Mouse (Mus musculus) neural tube, embryonic 11.5 days (tissue): ENCODE data around the gene Ccdc120. TPM values are rescaled to one million over a fixed set of nuclear protein-coding genes. Genes with fewer than 3 reads are reported as not detected.

Experiments
- ATAC-seq: fragments of 200-750 bp; cut with Nextera tagmentation; 2 replicates; pipeline ENCODE4 v1.8.0; 2017; ENCODE audit warnings: moderate number of reproducible peaks, mild to moderate bottlenecking, moderate TSS enrichment, moderate library complexity; ENCODE audit not compliant: insufficient read depth, low FRiP score, low TSS enrichment
- DNase-seq: peaks from one replicate; pipeline ENCODE4 v3.0.0-alpha.2; 2015; ENCODE audit warnings: low spot score
- H3K27ac ChIP-seq: fragments of 300-500 bp; sonication (generic); 2 replicates; pipeline ENCODE4 v1.5.1; 2014; ENCODE audit warnings: low read depth, mild to moderate bottlenecking, low read length
- H3K27me3 ChIP-seq: fragments of 300-500 bp; sonication (generic); 2 replicates; pipeline ENCODE4 v1.6.1; 2014; ENCODE audit warnings: mild to moderate bottlenecking, low read length, mixed read lengths; ENCODE audit not compliant: control insufficient read depth, insufficient read depth
- H3K36me3 ChIP-seq: fragments of 300-500 bp; sonication (generic); 2 replicates; pipeline ENCODE4 v1.6.1; 2014; ENCODE audit warnings: mild to moderate bottlenecking, low read length, moderate library complexity, mixed read lengths; ENCODE audit not compliant: control insufficient read depth, insufficient read depth
- H3K4me1 ChIP-seq: fragments of 300-500 bp; sonication (generic); 2 replicates; pipeline ENCODE4 v1.6.1; 2014; ENCODE audit warnings: low read length, mixed read lengths; ENCODE audit not compliant: control insufficient read depth, insufficient read depth
- H3K4me2 ChIP-seq: fragments of 300-500 bp; sonication (generic); 2 replicates; pipeline ENCODE4 v1.6.1; 2014; ENCODE audit warnings: low read depth, mild to moderate bottlenecking, moderate library complexity
- H3K4me3 ChIP-seq: fragments of 300-500 bp; sonication (generic); 2 replicates; pipeline ENCODE4 v1.5.1; 2014; ENCODE audit warnings: low read depth, low read length
- H3K9ac ChIP-seq: fragments of 300-500 bp; sonication (generic); 2 replicates; pipeline ENCODE4 v1.6.1; 2014; ENCODE audit warnings: mild to moderate bottlenecking, low read length
- H3K9me3 ChIP-seq: fragments of 300-500 bp; sonication (generic); 2 replicates; pipeline ENCODE4 v1.6.1; 2016; ENCODE audit warnings: low read length; ENCODE audit not compliant: control insufficient read depth
- WGBS: fragments of 180-500 bp; shearing (Covaris S2); extraction: QIAGEN DNeasy Blood & Tissue Kit; methylation state at CpG from one replicate; pipeline ENCODE4 v1.1.7; 2014; 5-methylcytosine and 5-hydroxymethylcytosine counted together
- polyA plus RNA-seq: library from polyadenylated mRNA; unstranded; fragments of >200 nt; fragmentation: Nextera tagmentation; extraction: Ambion mirVana; gene quantifications from 2 replicates; pipeline ENCODE4 v1.2.1, GENCODE M21; 2014

The Ccdc120 gene
- 21.0 and 31.8 TPM in 2 replicates for polyA plus RNA-seq

DNA sequence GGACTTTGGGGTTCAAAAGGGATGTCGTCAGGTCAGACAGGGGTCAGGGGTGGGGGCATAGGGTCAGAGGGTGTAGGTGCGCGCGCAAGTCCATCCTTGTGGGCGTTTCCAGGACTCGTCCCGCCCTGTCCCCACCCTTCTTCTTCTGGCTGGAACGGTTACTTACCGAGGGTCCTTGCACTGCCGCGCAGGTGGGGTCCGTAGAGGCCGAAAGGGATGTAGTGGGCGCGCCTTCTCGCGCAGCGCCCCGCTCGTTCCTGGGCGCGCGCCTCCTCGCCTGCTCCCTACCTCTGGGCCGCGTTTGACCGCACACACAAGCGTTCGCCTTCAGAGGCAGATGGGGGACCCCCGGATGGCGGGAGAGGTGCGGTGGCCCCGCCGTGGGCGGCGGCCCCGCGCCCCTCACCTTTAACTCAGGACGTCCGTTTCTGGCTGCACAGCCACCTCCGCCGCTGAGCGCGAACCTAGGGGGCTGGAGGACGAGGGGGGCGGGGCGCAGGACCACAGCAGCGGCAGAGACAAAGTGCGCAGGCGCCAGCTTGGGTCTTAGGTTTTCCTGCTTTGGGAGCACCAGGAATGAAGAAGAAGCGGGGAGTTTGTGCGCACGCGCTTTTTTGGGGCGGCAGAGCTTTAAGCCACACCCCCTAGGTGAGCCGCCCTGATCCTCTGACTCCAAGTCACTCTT, at the start of gene Ccdc120:
Gene Ccdc120, minus strand, starts transcription at position 474 of the 685 bp plus-strand sequence.
- DNase-seq, result peak; percentile 85
- Histone ChIP-seq H3K4me1 (no peaks in the 10 kb centered on the region), H3K4me3 (peak within 1 kb of the TSS; percentile 62), H3K4me2 (peak within 1 kb of the TSS; percentile 54), H3K27me3 (no peaks in the 10 kb centered on the region), H3K36me3 (no peaks in the 10 kb centered on the region), H3K27ac (no peak within 1 kb of the TSS), H3K9ac (peak within 1 kb of the TSS; percentile 62), H3K9me3 (no peaks in the 10 kb centered on the region)
- peak; percentile 65; the same call in 1 of the 2 replicates for ATAC-seq
- 8% methylated on average over 40 of the region's 56 CpGs for WGBS

- WGBS, result 86% methylated on average over 3 of the region's 3 CpGs
- DNase-seq (no peak), ATAC-seq (no peak)
- Histone ChIP-seq H3K4me3 (no peak overlapping the region), H3K27me3 (no peaks in the 10 kb centered on the region), H3K4me1 (no peaks in the 10 kb centered on the region), H3K36me3 (no peaks in the 10 kb centered on the region; the same call in none of the 2 replicates), H3K9me3 (no peaks in the 10 kb centered on the region), H3K27ac (no peak overlapping the region), H3K4me2 (no peak overlapping the region), H3K9ac (no peak overlapping the region)
These were observed 46.6 kb upstream of the Ccdc120 start for GRCm38 (mm10) chrX:7797327-7797726.

GRCm38 (mm10) chrX:7795016-7795415, 44.3 kb upstream of the Ccdc120 start:
- no peak for ATAC-seq
- 26% methylated on average over 7 of the region's 7 CpGs for WGBS
- no peaks in the 10 kb centered on the region; the same call in 1 of the 2 replicates for H3K36me3 ChIP-seq
- no peak overlapping the region for H3K4me2 ChIP-seq
- no peak overlapping the region for H3K4me3 ChIP-seq
- H3K9ac ChIP-seq, result no peak overlapping the region
- H3K27ac ChIP-seq, result no peak overlapping the region
- H3K4me1 ChIP-seq, result no peaks in the 10 kb centered on the region
- no peaks in the 10 kb centered on the region for H3K9me3 ChIP-seq
- H3K27me3 ChIP-seq, result no peaks in the 10 kb centered on the region
- DNase-seq, result no peak

- H3K27ac ChIP-seq, result no peak overlapping the region
- no peaks in the 10 kb centered on the region for H3K4me1 ChIP-seq
- WGBS, result 50% methylated on average over 3 of the region's 3 CpGs
- no peak overlapping the region for H3K4me2 ChIP-seq
- DNase-seq (no peak), ATAC-seq (no peak)
- H3K27me3 ChIP-seq, result no peaks in the 10 kb centered on the region
- no peak overlapping the region for H3K4me3 ChIP-seq
- no peak overlapping the region for H3K9ac ChIP-seq
- H3K36me3 ChIP-seq, result no peaks in the 10 kb centered on the region
- H3K9me3 ChIP-seq, result no peaks in the 10 kb centered on the region
These were observed 42.7 kb upstream of the Ccdc120 start for GRCm38 (mm10) chrX:7793361-7793760.

DNA sequence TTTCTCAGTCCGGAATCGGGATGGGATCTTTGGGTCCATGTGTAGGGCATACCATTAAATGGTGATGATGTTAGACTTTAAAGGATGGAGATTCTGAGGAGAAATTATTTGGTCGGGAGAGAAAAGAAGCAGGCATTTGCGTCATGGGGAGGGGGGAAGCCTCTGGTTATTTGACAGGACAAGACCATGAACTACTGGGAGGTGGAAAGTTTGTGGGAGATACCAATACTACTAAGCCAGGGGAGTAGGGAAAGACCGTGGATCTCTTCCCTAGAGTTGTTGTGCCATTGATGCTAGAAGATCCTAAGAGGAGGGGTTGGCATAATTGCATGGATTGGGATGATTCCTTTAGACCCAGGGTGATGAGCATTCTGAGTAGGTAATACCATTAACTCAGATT, 39.6 kb upstream of the Ccdc120 start:
- H3K27ac ChIP-seq, result no peak overlapping the region
- ATAC-seq, result no peak; the same call in 1 of the 2 replicates

GRCm38 (mm10) chrX:7789542-7790136, 38.9 kb upstream of the Ccdc120 start, which contains the start of gene Gripap1:
TSS of gene Gripap1 (plus strand) at chrX:7789765.
- Histone ChIP-seq H3K36me3 (no peaks in the 10 kb centered on the region), H3K4me3 (peak within 1 kb of the TSS; percentile 44), H3K4me1 (no peaks in the 10 kb centered on the region), H3K9me3 (no peaks in the 10 kb centered on the region), H3K27me3 (no peaks in the 10 kb centered on the region), H3K27ac (no peak within 1 kb of the TSS), H3K9ac (peak within 1 kb of the TSS; percentile 46; the same call in 1 of the 2 replicates), H3K4me2 (peak within 1 kb of the TSS; percentile 42)
- peak; percentile 78 for DNase-seq
- 17% methylated on average over 24 of the region's 24 CpGs for WGBS
- peak; percentile 82 for ATAC-seq

More for the DNA sequence above, 39.6 kb upstream of the Ccdc120 start:
- peak overlapping the region; percentile 42 for H3K4me2 ChIP-seq
- 37% methylated on average over 5 of the region's 5 CpGs for WGBS
- peak overlapping the region; percentile 46; the same call in 1 of the 2 replicates for H3K9ac ChIP-seq
- H3K4me3 ChIP-seq, result peak overlapping the region; percentile 44
- H3K36me3 ChIP-seq, result no peaks in the 10 kb centered on the region
- no peaks in the 10 kb centered on the region for H3K27me3 ChIP-seq
- H3K9me3 ChIP-seq, result no peaks in the 10 kb centered on the region
- no peak for DNase-seq
- H3K4me1 ChIP-seq, result no peaks in the 10 kb centered on the region

DNA sequence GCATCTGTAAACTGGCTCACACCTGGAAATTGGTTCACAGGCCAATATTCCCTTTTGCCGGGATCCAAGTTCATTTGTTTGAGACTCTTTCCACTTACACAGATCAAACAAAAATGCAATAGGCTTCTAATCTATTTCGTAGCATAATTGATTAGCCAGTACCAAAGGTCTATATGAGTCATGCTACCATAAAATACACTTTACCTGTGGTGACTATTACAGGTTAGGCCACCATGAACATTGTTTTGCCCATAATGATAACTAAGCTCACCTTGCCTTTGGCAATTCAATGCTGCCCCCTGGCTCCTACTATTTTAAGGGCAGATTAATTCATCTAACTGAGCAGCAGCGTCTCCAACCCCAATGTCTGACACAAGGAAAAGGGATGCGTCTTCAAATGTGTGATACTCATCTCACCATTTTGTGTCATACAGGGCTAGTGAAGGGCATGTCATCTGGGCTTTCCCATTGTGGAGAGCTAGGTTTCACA, 31.9 kb upstream of the Ccdc120 start:
- Histone ChIP-seq H3K36me3 (no peaks in the 10 kb centered on the region), H3K27ac (no peak overlapping the region), H3K27me3 (no peaks in the 10 kb centered on the region), H3K9ac (no peak overlapping the region), H3K4me1 (no peaks in the 10 kb centered on the region), H3K4me3 (no peak overlapping the region), H3K9me3 (no peaks in the 10 kb centered on the region), H3K4me2 (no peak overlapping the region)
- WGBS, result 80% methylated on average over 4 of the region's 4 CpGs
- ATAC-seq (no peak), DNase-seq (no peak)

GRCm38 (mm10) chrX:7779294-7779693, 28.6 kb upstream of the Ccdc120 start:
- no peak for ATAC-seq
- WGBS, result 18% methylated on average over 3 of the region's 3 CpGs

More at GRCm38 (mm10) chrX:7779294-7779693, 28.6 kb upstream of the Ccdc120 start:
- no peaks in the 10 kb centered on the region for H3K27me3 ChIP-seq
- H3K9me3 ChIP-seq, result no peaks in the 10 kb centered on the region
- no peaks in the 10 kb centered on the region for H3K36me3 ChIP-seq
- no peak overlapping the region for H3K9ac ChIP-seq
- H3K4me1 ChIP-seq, result no peaks in the 10 kb centered on the region
- no peak overlapping the region for H3K27ac ChIP-seq
- H3K4me3 ChIP-seq, result no peak overlapping the region
- H3K4me2 ChIP-seq, result no peak overlapping the region
- DNase-seq, result no peak
